Mouse (Mus musculus) lung, postnatal 0 days (tissue): Measurements from ENCODE around the gene Trim46. TPM values are rescaled to one million over a fixed set of nuclear protein-coding genes. Genes with fewer than 3 reads are reported as not detected.

Experiments used
- ATAC-seq: fragments of 200-750 bp; cut with Nextera tagmentation; 2 replicates; pipeline ENCODE4 v1.8.0; 2017; ENCODE audit warnings: moderate library complexity
- DNase-seq: peaks from one replicate; pipeline ENCODE4 v3.0.0-alpha.2; 2016; ENCODE audit warnings: low spot score
- H3K27ac ChIP-seq: fragments of 300-500 bp; sonication (generic); 2 replicates; pipeline ENCODE4 v1.5.1; 2014; ENCODE audit warnings: antibody characterized with exemption, mild to moderate bottlenecking, low read length, mixed read lengths
- H3K27me3 ChIP-seq: fragments of 300-500 bp; sonication (generic); replicated peaks from 2 replicates; pipeline ENCODE4 v1.6.1; 2014; ENCODE audit warnings: low read length, mixed read lengths; ENCODE audit not compliant: insufficient read depth
- H3K36me3 ChIP-seq: fragments of 300-500 bp; sonication (generic); 2 replicates; pipeline ENCODE4 v1.6.1; 2014; ENCODE audit warnings: low read length, mixed read lengths; ENCODE audit not compliant: insufficient read depth
- H3K4me1 ChIP-seq: fragments of 300-500 bp; sonication (generic); 2 replicates; pipeline ENCODE4 v1.6.1; 2014; ENCODE audit warnings: antibody characterized with exemption, low read depth, low read length, mixed read lengths; ENCODE audit not compliant: insufficient read depth
- H3K4me2 ChIP-seq: fragments of 300-500 bp; sonication (generic); replicated peaks from 2 replicates; pipeline ENCODE4 v1.6.1; 2014; ENCODE audit warnings: low read depth, mild to moderate bottlenecking, low read length, moderate library complexity, mixed read lengths
- H3K4me3 ChIP-seq: fragments of 300-500 bp; sonication (generic); 2 replicates; pipeline ENCODE4 v1.5.1; 2014; ENCODE audit warnings: low read depth, low read length
- H3K9ac ChIP-seq: fragments of 300-500 bp; sonication (generic); replicated peaks from 2 replicates; pipeline ENCODE4 v1.6.1; 2014; ENCODE audit warnings: low read depth, mild to moderate bottlenecking
- H3K9me3 ChIP-seq: fragments of 300-500 bp; sonication (generic); 2 replicates; pipeline ENCODE4 v1.6.1; 2016; ENCODE audit warnings: low read length, mixed read lengths
- CTCF ChIP-seq: IDR thresholded peaks from 2 replicates; pipeline ENCODE4 v1.5.1; 2016; ENCODE audit warnings: antibody characterized with exemption, mild to moderate bottlenecking
- EP300 ChIP-seq: IDR thresholded peaks from 2 replicates; pipeline ENCODE4 v1.6.1; 2016; ENCODE audit warnings: antibody characterized with exemption, mild to moderate bottlenecking, control low read depth
- WGBS: fragments of 180-500 bp; shearing (Covaris S2); extraction: QIAGEN DNeasy Blood & Tissue Kit; methylation state at CpG from one replicate; pipeline ENCODE4 v1.1.7; 2014; 5-methylcytosine and 5-hydroxymethylcytosine counted together
- polyA plus RNA-seq: library from polyadenylated mRNA; unstranded; fragments of >200 nt; fragmentation: Nextera tagmentation; extraction: Ambion mirVana; gene quantifications from 2 replicates; pipeline ENCODE4 v1.2.1, GENCODE M21; 2015

The Trim46 gene
- polyA plus RNA-seq, 1 experiment from 2014 or later: 1.8 TPM

DNA sequence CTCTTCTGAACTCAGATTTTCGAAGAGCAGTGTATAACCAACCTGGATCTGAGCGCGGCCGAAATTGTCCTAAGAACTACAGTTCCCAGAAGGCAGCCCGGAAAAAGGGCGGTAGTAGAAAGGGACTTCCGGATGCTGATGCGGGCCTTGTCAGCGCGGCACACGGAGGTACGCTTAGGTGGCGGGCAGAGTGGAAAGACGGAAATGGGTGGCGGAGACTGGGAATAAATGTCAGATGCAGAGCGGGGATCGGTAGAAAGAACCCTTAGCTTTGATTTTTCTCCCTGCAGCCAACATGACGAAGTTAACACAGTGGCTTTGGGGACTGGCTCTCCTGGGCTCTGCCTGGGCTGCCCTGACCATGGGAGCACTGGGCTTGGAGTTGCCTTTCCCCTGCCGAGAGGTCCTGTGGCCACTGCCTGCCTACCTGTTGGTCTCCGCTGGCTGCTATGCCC is 20.4 kb upstream of the Trim46 start:
- Histone ChIP-seq H3K4me2 (peak overlapping the region; percentile 97), H3K9ac (peak overlapping the region; percentile 76), H3K4me1 (peaks cover 16% of the 10 kb centered on the region; the same call in 1 of the 2 replicates), H3K4me3 (peak overlapping the region; percentile 68), H3K36me3 (no peaks in the 10 kb centered on the region), H3K27ac (peak overlapping the region; percentile 76), H3K9me3 (no peaks in the 10 kb centered on the region), H3K27me3 (no peaks in the 10 kb centered on the region)
- WGBS: under 1% methylated on average over 20 of the region's 20 CpGs
- ATAC-seq (peak; percentile 89), DNase-seq (peak; percentile 93)
- TF ChIP-seq CTCF (no peak), EP300 (no peak)

DNA sequence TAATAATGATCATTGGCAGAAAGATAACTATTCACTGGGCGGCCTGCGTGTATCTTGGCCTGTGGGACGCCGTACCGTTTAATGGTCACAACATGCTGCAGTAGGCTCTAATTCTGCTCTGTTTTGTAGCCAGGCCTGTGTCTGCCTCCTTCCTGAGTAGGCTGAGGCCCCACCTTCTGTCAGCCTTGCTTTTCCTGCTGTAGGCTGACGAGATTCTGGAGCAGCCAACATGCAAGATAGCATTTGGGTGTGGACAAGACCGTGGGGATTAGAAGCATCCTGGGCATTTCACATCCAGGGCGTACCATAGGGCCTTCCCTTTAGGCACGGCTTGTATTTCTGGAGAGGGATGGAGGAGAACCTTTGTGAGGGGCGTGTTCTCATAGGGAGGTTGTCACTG is 16.3 kb upstream of the Trim46 start:
- no peaks in the 10 kb centered on the region for H3K27me3 ChIP-seq
- no peaks in the 10 kb centered on the region for H3K36me3 ChIP-seq
- peak; percentile 61 for DNase-seq
- peak; percentile 66 for ATAC-seq
- H3K9ac ChIP-seq: no peak overlapping the region
- H3K27ac ChIP-seq: peak overlapping the region; percentile 43; the same call in 1 of the 2 replicates
- no peak overlapping the region for H3K4me2 ChIP-seq
- TF ChIP-seq EP300 (peak; percentile 64; the same call in 1 of the 2 replicates), CTCF (no peak)
- H3K4me3 ChIP-seq: no peak overlapping the region
- H3K9me3 ChIP-seq: no peaks in the 10 kb centered on the region
- H3K4me1 ChIP-seq: peaks cover 5% of the 10 kb centered on the region; the same call in 1 of the 2 replicates
- WGBS: 53% methylated on average over 10 of the region's 10 CpGs

GRCm38 (mm10) chr3:89260211-89260610 is 14.1 kb upstream of the Trim46 start:
- ATAC-seq (no peak), DNase-seq (no peak)
- Histone ChIP-seq H3K36me3 (no peaks in the 10 kb centered on the region), H3K27ac (no peak overlapping the region), H3K4me2 (no peak overlapping the region), H3K9me3 (no peaks in the 10 kb centered on the region), H3K4me1 (no peaks in the 10 kb centered on the region), H3K4me3 (no peak overlapping the region), H3K9ac (no peak overlapping the region), H3K27me3 (no peaks in the 10 kb centered on the region)
- 62% methylated on average over 3 of the region's 3 CpGs for WGBS
- TF ChIP-seq EP300 (no peak), CTCF (no peak)

DNA sequence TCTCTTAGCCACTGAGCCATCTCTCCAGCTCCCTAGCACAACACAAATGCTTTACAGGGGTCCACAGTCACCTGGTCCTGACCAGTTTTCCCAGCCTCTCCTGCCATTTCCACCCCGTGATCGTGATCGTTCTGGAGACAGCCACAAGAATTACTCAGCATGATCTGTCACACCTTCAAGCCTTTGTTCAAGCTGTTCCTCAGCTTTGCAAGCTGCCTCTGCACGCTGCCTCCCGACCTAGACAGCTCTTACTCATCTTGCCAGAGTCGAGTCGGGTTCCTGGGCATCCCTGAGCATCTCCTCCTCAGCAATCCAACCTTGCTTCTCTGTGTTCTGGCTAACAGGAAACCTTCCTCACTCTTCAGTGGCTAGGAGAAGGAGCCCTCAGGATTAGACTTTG is 13.0 kb upstream of the Trim46 start, which contains the start of gene Dpm3:
Gene Dpm3 (plus strand): TSS at position 283 of the 400 bp plus-strand sequence.
- WGBS: 48% methylated on average over 7 of the region's 7 CpGs
- H3K4me3 ChIP-seq: no peak within 1 kb of the TSS
- H3K9me3 ChIP-seq: no peaks in the 10 kb centered on the region
- no peak within 1 kb of the TSS for H3K27ac ChIP-seq
- H3K4me2 ChIP-seq: no peak within 1 kb of the TSS
- TF ChIP-seq EP300 (no peak), CTCF (no peak)
- DNase-seq (no peak), ATAC-seq (no peak)
- H3K4me1 ChIP-seq: no peaks in the 10 kb centered on the region
- no peaks in the 10 kb centered on the region for H3K36me3 ChIP-seq
- H3K27me3 ChIP-seq: no peaks in the 10 kb centered on the region
- H3K9ac ChIP-seq: no peak within 1 kb of the TSS

DNA sequence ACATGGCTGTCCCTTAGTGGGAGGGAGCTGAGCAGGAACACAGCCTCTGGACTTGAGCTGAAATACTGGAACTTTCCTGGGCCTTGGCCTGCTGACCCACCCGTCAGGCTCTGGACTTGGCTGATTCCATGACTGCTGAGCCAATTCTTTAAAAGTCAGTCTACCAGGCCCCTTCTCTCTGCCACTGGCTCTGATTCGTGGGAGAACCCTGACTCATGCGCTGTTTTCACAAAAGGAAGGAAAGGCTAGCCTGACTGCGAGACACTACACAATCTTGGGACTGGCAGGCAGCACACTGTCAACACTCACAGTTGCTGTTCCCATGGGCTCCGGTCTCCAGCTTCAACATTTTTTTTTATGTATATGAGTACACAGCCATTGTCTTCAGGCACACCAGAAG is 10.1 kb upstream of the Trim46 start:
- Histone ChIP-seq H3K27me3 (no peaks in the 10 kb centered on the region), H3K9me3 (no peaks in the 10 kb centered on the region), H3K36me3 (no peaks in the 10 kb centered on the region), H3K4me3 (no peak overlapping the region), H3K4me2 (no peak overlapping the region), H3K4me1 (peaks cover 9% of the 10 kb centered on the region), H3K27ac (no peak overlapping the region), H3K9ac (no peak overlapping the region)
- peak; percentile 37 for ATAC-seq
- TF ChIP-seq EP300 (peak; percentile 48; the same call in 1 of the 2 replicates), CTCF (no peak)
- no peak for DNase-seq
- WGBS: 56% methylated on average over 5 of the region's 5 CpGs

- no peaks in the 10 kb centered on the region for H3K9me3 ChIP-seq
- no peak for ATAC-seq
- no peaks in the 10 kb centered on the region for H3K36me3 ChIP-seq
- DNase-seq: no peak
- WGBS: 81% methylated on average over 5 of the region's 5 CpGs
- H3K27ac ChIP-seq: no peak overlapping the region
- TF ChIP-seq CTCF (no peak), EP300 (no peak)
- H3K4me1 ChIP-seq: peaks cover 17% of the 10 kb centered on the region
- no peak overlapping the region for H3K4me2 ChIP-seq
- H3K27me3 ChIP-seq: no peaks in the 10 kb centered on the region
- H3K4me3 ChIP-seq: no peak overlapping the region
- no peak overlapping the region for H3K9ac ChIP-seq
These were observed 8.9 kb upstream of the Trim46 start for GRCm38 (mm10) chr3:89254994-89255393.
